Comparison of ENCODE assay signal across 9 mouse cellular contexts in genomic region chr5:8894104-8894425, GRCm38 (mm10). TPM values are rescaled to one million over a fixed set of nuclear protein-coding genes. Genes with fewer than 3 reads are reported as not detected.
A peak's percentile ranks its signal among the peaks of the same experiment; 100 is the strongest.
DNase-seq lines count a peak whose midpoint lies in the region; ATAC-seq and TF ChIP-seq lines count a peak whose summit lies in the region.
"Had no signal": no experiment of that assay in that cellular context is flagged by ENCODE, and none has a peak within 500 bp of the region (broad histone marks: within the 10 kb centered on the region; RNA-seq: fewer than 3 reads in every experiment).

No protein-coding gene starts in this region.

- no peak for ATAC-seq in heart, embryonic 11.5 days (replicated peaks; ENCODE audit: insufficient number of reproducible peaks, low FRiP score, low TSS enrichment)
- ATAC-seq in forebrain, postnatal 0 days, result no peak
- no peak for ATAC-seq in liver, postnatal 0 days
- no peak for ATAC-seq in megakaryocyte progenitor cell, adult 5-6 weeks (replicated peaks; ENCODE audit: poor library complexity)

- peak overlapping the region; percentile 65 for H3K4me3 ChIP-seq in heart, embryonic 11.5 days (ENCODE audit: low read depth, low read length)
- peak overlapping the region; percentile 69 to 79 for H3K4me3 ChIP-seq in ES-E14 (ENCODE audit: insufficient read depth in 1 of 2, low read depth in 1 of 2, low read length in 2 of 2, poor library complexity in 1 of 2, severe bottlenecking in 1 of 2)
- peak overlapping the region; percentile 64 for H3K4me3 ChIP-seq in forebrain, postnatal 0 days (ENCODE audit: low read depth, low read length)
- peak overlapping the region; percentile 90 for H3K4me3 ChIP-seq in liver, postnatal 0 days (ENCODE audit: low read depth, low read length)

- in situ Hi-C loops in ES-E14 (cut with MboI; ENCODE audit: low sequenced_read_pairs in 2 of 2, unreplicated experiment in 2 of 2), result no loop called here

- no peak for TF ChIP-seq EP300 in liver, postnatal 0 days (IDR thresholded peaks at IDR 0.05; ENCODE audit: low read depth)

- WGBS in heart, embryonic 11.5 days (ENCODE audit: insufficient replicate concordance), result 9% methylated on average over 15 of the region's 15 CpGs
- WGBS in forebrain, postnatal 0 days, result 5% methylated on average over 15 of the region's 15 CpGs
- WGBS in liver, postnatal 0 days (ENCODE audit: insufficient replicate concordance), result 3% methylated on average over 15 of the region's 15 CpGs

- no peaks in the 10 kb centered on the region for H3K9me3 ChIP-seq in heart, embryonic 11.5 days (replicated peaks; ENCODE audit: control insufficient read depth, low read length)
- H3K9me3 ChIP-seq in ES-E14 (ENCODE audit: control insufficient read depth, insufficient read depth, low read depth, low read length), result no peaks in the 10 kb centered on the region
- H3K9me3 ChIP-seq in forebrain, postnatal 0 days (ENCODE audit: low read length), result no peaks in the 10 kb centered on the region
- H3K9me3 ChIP-seq in liver, postnatal 0 days (ENCODE audit: low read length), result no peaks in the 10 kb centered on the region; the same call in 1 of the 2 replicates
- H3K9me3 ChIP-seq: G1E had no signal

- no peak for TF ChIP-seq CTCF in forebrain, postnatal 0 days (IDR thresholded peaks at IDR 0.05; ENCODE audit: low read depth)
- no peak for TF ChIP-seq CTCF in liver, postnatal 0 days (IDR thresholded peaks at IDR 0.05; ENCODE audit: low read depth)

- peaks cover 3% of the 10 kb centered on the region; the same call in 1 of the 2 replicates for H3K4me1 ChIP-seq in heart, embryonic 11.5 days (ENCODE audit: control insufficient read depth, insufficient read depth, low read length)
- H3K4me1 ChIP-seq in ES-E14 (ENCODE audit: control insufficient read depth in 2 of 2, insufficient read depth in 2 of 2, low read length in 2 of 2, poor library complexity in 1 of 2), result no peaks in the 10 kb centered on the region
- peaks cover 6% of the 10 kb centered on the region; the same call in 1 of the 2 replicates for H3K4me1 ChIP-seq in forebrain, postnatal 0 days (ENCODE audit: insufficient read depth)
- peaks cover 29% of the 10 kb centered on the region for H3K4me1 ChIP-seq in liver, postnatal 0 days (ENCODE audit: insufficient read depth)

- peak overlapping the region; percentile 97 for H3K4me2 ChIP-seq in heart, embryonic 11.5 days
- H3K4me2 ChIP-seq in forebrain, postnatal 0 days (ENCODE audit: low read depth), result peak overlapping the region; percentile 91
- peak overlapping the region; percentile 79 for H3K4me2 ChIP-seq in liver, postnatal 0 days (ENCODE audit: low read depth, low read length)

- intact Hi-C loops in heart, postnatal 25 days (cut with DNase I), result no loop called here

- peaks cover 20% of the 10 kb centered on the region for H3K27me3 ChIP-seq in heart, embryonic 11.5 days (ENCODE audit: control insufficient read depth, insufficient read depth, low read length)
- no peaks in the 10 kb centered on the region for H3K27me3 ChIP-seq in forebrain, postnatal 0 days (ENCODE audit: insufficient read depth, low read length)
- H3K27me3 ChIP-seq in liver, postnatal 0 days (ENCODE audit: insufficient read depth, low read length), result no peaks in the 10 kb centered on the region

- H3K36me3 ChIP-seq in heart, embryonic 11.5 days (ENCODE audit: control insufficient read depth, insufficient read depth, low read length), result no peaks in the 10 kb centered on the region
- no peaks in the 10 kb centered on the region for H3K36me3 ChIP-seq in ES-E14 (ENCODE audit: control insufficient read depth, insufficient read depth, low read length, poor library complexity, severe bottlenecking)
- no peaks in the 10 kb centered on the region for H3K36me3 ChIP-seq in forebrain, postnatal 0 days (ENCODE audit: insufficient read depth)
- peaks cover 7% of the 10 kb centered on the region for H3K36me3 ChIP-seq in liver, postnatal 0 days (replicated peaks; ENCODE audit: insufficient read depth, low read length)
- H3K36me3 ChIP-seq: G1E had no signal

- no peak overlapping the region for H3K27ac ChIP-seq in heart, embryonic 11.5 days (ENCODE audit: low read depth, low read length)
- H3K27ac ChIP-seq in ES-E14 (ENCODE audit: insufficient read depth, low read depth, low read length, poor library complexity, severe bottlenecking), result no peak overlapping the region
- H3K27ac ChIP-seq in forebrain, postnatal 0 days (ENCODE audit: low read depth, low read length), result no peak overlapping the region
- H3K27ac ChIP-seq in liver, postnatal 0 days (ENCODE audit: low read depth), result peak overlapping the region; percentile 93

- H3K9ac ChIP-seq in heart, embryonic 11.5 days (ENCODE audit: low read depth, low read length), result peak overlapping the region; percentile 61; the same call in 1 of the 2 replicates
- H3K9ac ChIP-seq in ES-E14 (ENCODE audit: insufficient read depth, low read depth, low read length, poor library complexity, severe bottlenecking), result 0 out of 2 replicates have a peak overlapping the region, but pooled peaks have one; percentile 71
- H3K9ac ChIP-seq in forebrain, postnatal 0 days, result peak overlapping the region; percentile 59; the same call in 1 of the 2 replicates
- H3K9ac ChIP-seq in liver, postnatal 0 days (replicated peaks), result peak overlapping the region; percentile 91

- no peak for DNase-seq in heart, postnatal 25 days (ENCODE audit: low spot score)
- DNase-seq in ES-E14 (ENCODE audit: low read depth, low spot score), result peak; percentile 15
- DNase-seq in forebrain, postnatal 0 days, result peak; percentile 13
- DNase-seq in liver, postnatal 0 days, result no peak
- DNase-seq in retina, embryonic 14.5 days (ENCODE audit: low spot score), result no peak
- DNase-seq in adrenal gland, postnatal 25 days, result no peak

TF ChIP-seq in ES-E14, 5 proteins besides CTCF, POLR2A, EP300 and RAD21:
- TF ChIP-seq ZNF384 (IDR thresholded peaks at IDR 0.05; ENCODE audit: low read depth, low read length), result no peak
- TF ChIP-seq CHD2 (IDR thresholded peaks at IDR 0.05; ENCODE audit: low read depth, low read length), result no peak
- TF ChIP-seq ZC3H11A (IDR thresholded peaks at IDR 0.05; ENCODE audit: borderline replicate concordance, low read depth, low read length), result no peak
- no peak for TF ChIP-seq MAFK (IDR thresholded peaks at IDR 0.05; ENCODE audit: insufficient read depth, low read depth, low read length)
- no peak for TF ChIP-seq HCFC1 (IDR thresholded peaks at IDR 0.05; ENCODE audit: borderline replicate concordance, insufficient read depth, low read length)

RNA-seq across cellular contexts. Expression of gene Abcb4, which starts 0.5 kb away (rescaled TPM):
- polyA plus RNA-seq in heart, embryonic 11.5 days (2014; fragmentation: Nextera tagmentation; extraction: Ambion mirVana), result 0.54 and 1.2 TPM in 2 replicates
- total RNA-seq in heart, postnatal 25 days (2021), result 10 to 100 TPM; 11.5 to 12.3 TPM
- total RNA-seq in ES-E14 (2012; rRNA removed), result 0.11 TPM in 1 of 2 replicates, not detected in the other
- total RNA-seq in forebrain, postnatal 0 days (2014; rRNA removed), result 1.6 and 2.0 TPM in 2 replicates
- polyA plus RNA-seq in forebrain, postnatal 0 days (2015; fragmentation: Nextera tagmentation; extraction: Ambion mirVana), result 0.47 and 0.49 TPM in 2 replicates
- polyA plus RNA-seq in liver, postnatal 0 days (2015; fragmentation: Nextera tagmentation; extraction: Ambion mirVana), result 64.7 and 75.6 TPM in 2 replicates
- total RNA-seq in adrenal gland, postnatal 25 days (2021), result 3.8 and 5.8 TPM in 2 replicates
- 9.0 and 13.4 TPM in 2 replicates for total RNA-seq in megakaryocyte progenitor cell, adult 5-6 weeks (2015)
- total RNA-seq in megakaryocyte progenitor cell, adult 5-6 weeks (2017), result 17.4 and 34.4 TPM in 2 replicates
- polyA plus RNA-seq: G1E had no signal

Comparison
In these comparisons a context has a peak if more than half of its experiments do, and no peak if none do; other contexts are left out.
1. DNase-seq: peak in ES-E14 (single experiment) and forebrain, postnatal 0 days (single experiment); none in heart, postnatal 25 days (single experiment), liver, postnatal 0 days (single experiment), retina, embryonic 14.5 days (single experiment) and adrenal gland, postnatal 25 days (single experiment).
2. Peak in every context shown above with its lines, with median percentiles within 50 percentile points of each other: H3K4me2 ChIP-seq, H3K4me3 ChIP-seq and H3K9ac ChIP-seq.